Mouse (Mus musculus): Measurements from ENCODE around the gene Slc4a4. TPM values are rescaled to one million over a fixed set of nuclear protein-coding genes. Genes with fewer than 3 reads are reported as not detected.
A peak's percentile ranks its signal among the peaks of the same experiment; 100 is the strongest.

Gene Slc4a4
- total and polyA plus RNA-seq, 2 experiments from 2014 or later, result 4.4 to 10.6 TPM

GRCm38 (mm10) chr5:88959412-88959811, 72.8 kb downstream of the Slc4a4 start:
- ATAC-seq (ENCODE audit: insufficient read depth, low read depth), result no peak
- no peak overlapping the region for H3K4me2 ChIP-seq (ENCODE audit: low read depth, low read length)
- no peaks in the 10 kb centered on the region for H3K9me3 ChIP-seq (replicated peaks; ENCODE audit: control insufficient read depth, low read length)
- H3K27ac ChIP-seq (ENCODE audit: low read depth), result no peak overlapping the region
- TF ChIP-seq CTCF (IDR thresholded peaks at IDR 0.05; ENCODE audit: low read depth) (no peak), EP300 (IDR thresholded peaks at IDR 0.05; ENCODE audit: low read depth) (no peak)
- WGBS, result 81% methylated on average over 6 of the region's 6 CpGs
- no peak overlapping the region for H3K9ac ChIP-seq (replicated peaks; ENCODE audit: low read depth, low read length)
- no peak overlapping the region for H3K4me3 ChIP-seq (ENCODE audit: low read depth, low read length)
- no peak for DNase-seq (ENCODE audit: low spot score)
- 0 out of 2 replicates have a peak, but pooled peaks cover 8% of the 10 kb centered on the region for H3K36me3 ChIP-seq (replicated peaks; ENCODE audit: control insufficient read depth, insufficient read depth, low read length)
- H3K4me1 ChIP-seq (ENCODE audit: control insufficient read depth, insufficient read depth), result 0 out of 2 replicates have a peak, but pooled peaks cover 11% of the 10 kb centered on the region
- H3K27me3 ChIP-seq (ENCODE audit: control insufficient read depth, insufficient read depth, low read length), result no peaks in the 10 kb centered on the region

DNA sequence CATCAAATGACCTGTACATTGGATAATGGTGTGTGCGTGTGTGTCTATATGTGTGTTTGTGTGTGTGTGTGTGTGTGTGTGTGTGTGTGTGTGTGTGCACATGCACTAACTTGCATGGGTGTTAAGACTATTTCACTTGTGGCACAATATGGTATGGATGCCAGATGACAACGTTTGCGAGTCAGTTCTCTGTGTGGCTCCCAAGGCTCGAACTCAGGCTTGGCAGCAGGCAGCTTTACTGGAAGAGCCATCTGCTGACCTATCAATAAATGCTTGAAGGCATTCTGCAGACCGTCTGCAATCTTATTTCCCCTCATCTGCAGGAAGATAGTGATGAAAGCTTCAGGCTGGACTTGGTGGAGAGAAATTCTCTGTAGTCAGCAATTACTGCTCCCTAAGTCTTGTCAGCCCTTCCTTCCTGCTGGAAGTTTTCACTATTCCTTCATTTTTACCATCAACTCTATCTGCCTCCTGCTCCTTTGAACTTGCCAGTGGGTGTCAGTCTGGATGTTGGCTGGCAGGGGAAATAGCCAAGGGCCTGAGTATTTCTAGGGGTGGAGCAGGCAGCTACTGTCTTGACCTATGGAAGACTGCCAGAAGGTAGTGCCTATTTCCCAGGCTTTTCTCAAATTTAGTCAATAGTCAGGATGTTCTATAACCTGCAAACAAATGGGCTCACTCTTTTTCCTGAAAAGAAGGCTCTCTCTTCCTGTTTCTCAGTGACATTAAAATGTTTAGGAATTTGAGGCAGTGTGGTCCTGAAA, 73.9 kb downstream of the Slc4a4 start:
- H3K36me3 ChIP-seq (replicated peaks; ENCODE audit: control insufficient read depth, insufficient read depth, low read length), result 0 out of 2 replicates have a peak, but pooled peaks cover 3% of the 10 kb centered on the region
- H3K27me3 ChIP-seq (ENCODE audit: control insufficient read depth, insufficient read depth, low read length), result no peaks in the 10 kb centered on the region
- H3K4me1 ChIP-seq (ENCODE audit: control insufficient read depth, insufficient read depth), result 0 out of 2 replicates have a peak, but pooled peaks cover 11% of the 10 kb centered on the region
- no peak overlapping the region for H3K9ac ChIP-seq (replicated peaks; ENCODE audit: low read depth, low read length)
- WGBS, result 61% methylated on average over 5 of the region's 5 CpGs
- no peaks in the 10 kb centered on the region for H3K9me3 ChIP-seq (replicated peaks; ENCODE audit: control insufficient read depth, low read length)
- H3K4me3 ChIP-seq (ENCODE audit: low read depth, low read length), result no peak overlapping the region
- ATAC-seq (ENCODE audit: insufficient read depth, low read depth), result no peak
- TF ChIP-seq CTCF (IDR thresholded peaks at IDR 0.05; ENCODE audit: low read depth) (no peak), EP300 (IDR thresholded peaks at IDR 0.05; ENCODE audit: low read depth) (no peak)
- no peak overlapping the region for H3K4me2 ChIP-seq (ENCODE audit: low read depth, low read length)
- DNase-seq (ENCODE audit: low spot score), result no peak
- peak overlapping the region; percentile 79 for H3K27ac ChIP-seq (ENCODE audit: low read depth)

DNA sequence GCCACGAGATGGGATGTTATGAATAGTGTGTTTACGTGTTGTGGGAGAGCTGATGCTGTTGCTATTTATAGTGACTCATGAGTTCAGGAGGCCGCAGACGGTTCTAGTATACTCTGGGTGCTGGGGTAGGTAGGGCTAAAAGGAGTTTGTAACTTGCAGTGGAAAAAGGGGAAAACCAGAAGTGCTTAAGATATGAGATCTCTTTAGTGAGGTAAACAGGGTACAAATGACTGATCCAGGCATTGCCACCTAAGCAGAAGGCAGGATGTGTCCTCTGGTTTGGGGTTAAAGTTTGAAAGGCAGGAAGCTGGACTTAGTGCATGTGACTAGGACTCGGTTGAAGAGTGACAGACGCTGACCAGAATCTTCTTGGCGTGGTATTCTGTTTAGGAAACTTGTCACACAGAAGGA, 74.7 kb downstream of the Slc4a4 start:
- Histone ChIP-seq H3K9ac (replicated peaks; ENCODE audit: low read depth, low read length) (no peak overlapping the region; the same call in 1 of the 2 replicates), H3K4me2 (ENCODE audit: low read depth, low read length) (no peak overlapping the region), H3K9me3 (replicated peaks; ENCODE audit: control insufficient read depth, low read length) (no peaks in the 10 kb centered on the region), H3K4me1 (ENCODE audit: control insufficient read depth, insufficient read depth) (0 out of 2 replicates have a peak, but pooled peaks cover 11% of the 10 kb centered on the region), H3K4me3 (ENCODE audit: low read depth, low read length) (no peak overlapping the region), H3K27me3 (ENCODE audit: control insufficient read depth, insufficient read depth, low read length) (no peaks in the 10 kb centered on the region), H3K27ac (ENCODE audit: low read depth) (peak overlapping the region; percentile 79), H3K36me3 (replicated peaks; ENCODE audit: control insufficient read depth, insufficient read depth, low read length) (no peaks in the 10 kb centered on the region)
- peak; percentile 66 for DNase-seq (ENCODE audit: low spot score)
- WGBS, result 9% methylated on average over 7 of the region's 7 CpGs
- TF ChIP-seq CTCF (IDR thresholded peaks at IDR 0.05; ENCODE audit: low read depth) (no peak), EP300 (IDR thresholded peaks at IDR 0.05; ENCODE audit: low read depth) (no peak)
- peak; percentile 93 for ATAC-seq (ENCODE audit: insufficient read depth, low read depth)

- WGBS, result 72% methylated on average over 6 of the region's 6 CpGs
- no peak for TF ChIP-seq CTCF (IDR thresholded peaks at IDR 0.05; ENCODE audit: low read depth)
- no peak for TF ChIP-seq EP300 (IDR thresholded peaks at IDR 0.05; ENCODE audit: low read depth)
- H3K4me3 ChIP-seq (ENCODE audit: low read depth, low read length), result no peak overlapping the region
- no peaks in the 10 kb centered on the region for H3K9me3 ChIP-seq (replicated peaks; ENCODE audit: control insufficient read depth, low read length)
- no peaks in the 10 kb centered on the region for H3K36me3 ChIP-seq (replicated peaks; ENCODE audit: control insufficient read depth, insufficient read depth, low read length)
- no peak overlapping the region for H3K9ac ChIP-seq (replicated peaks; ENCODE audit: low read depth, low read length)
- no peak overlapping the region for H3K27ac ChIP-seq (ENCODE audit: low read depth)
- no peak for ATAC-seq (ENCODE audit: insufficient read depth, low read depth)
- H3K27me3 ChIP-seq (ENCODE audit: control insufficient read depth, insufficient read depth, low read length), result no peaks in the 10 kb centered on the region
- H3K4me1 ChIP-seq (ENCODE audit: control insufficient read depth, insufficient read depth), result 0 out of 2 replicates have a peak, but pooled peaks cover 11% of the 10 kb centered on the region
- no peak overlapping the region for H3K4me2 ChIP-seq (ENCODE audit: low read depth, low read length)
- no peak for DNase-seq (ENCODE audit: low spot score)
Measured at GRCm38 (mm10) chr5:88964685-88965290, 78.2 kb downstream of the Slc4a4 start.

GRCm38 (mm10) chr5:88966507-88966906, 79.9 kb downstream of the Slc4a4 start:
- H3K4me2 ChIP-seq (ENCODE audit: low read depth, low read length), result no peak overlapping the region
- DNase-seq (ENCODE audit: low spot score), result no peak
- no peak for ATAC-seq (ENCODE audit: insufficient read depth, low read depth)
- no peaks in the 10 kb centered on the region for H3K27me3 ChIP-seq (ENCODE audit: control insufficient read depth, insufficient read depth, low read length)
- no peaks in the 10 kb centered on the region for H3K9me3 ChIP-seq (replicated peaks; ENCODE audit: control insufficient read depth, low read length)
- H3K4me1 ChIP-seq (ENCODE audit: control insufficient read depth, insufficient read depth), result 0 out of 2 replicates have a peak, but pooled peaks cover 5% of the 10 kb centered on the region
- no peak overlapping the region for H3K27ac ChIP-seq (ENCODE audit: low read depth)
- H3K36me3 ChIP-seq (replicated peaks; ENCODE audit: control insufficient read depth, insufficient read depth, low read length), result no peaks in the 10 kb centered on the region
- 83% methylated on average over 4 of the region's 4 CpGs for WGBS
- no peak overlapping the region for H3K4me3 ChIP-seq (ENCODE audit: low read depth, low read length)
- H3K9ac ChIP-seq (replicated peaks; ENCODE audit: low read depth, low read length), result no peak overlapping the region
- TF ChIP-seq EP300 (IDR thresholded peaks at IDR 0.05; ENCODE audit: low read depth), result no peak
- TF ChIP-seq CTCF (IDR thresholded peaks at IDR 0.05; ENCODE audit: low read depth), result no peak
